Mouse (Mus musculus) embryonic facial prominence, embryonic 15.5 days (tissue): Measurements from ENCODE around the gene Krt12. TPM values are rescaled to one million over a fixed set of nuclear protein-coding genes. Genes with fewer than 3 reads are reported as not detected.

Source experiments
- ATAC-seq: fragments of 200-750 bp; cut with Nextera tagmentation; 2 replicates; pipeline ENCODE4 v1.8.0; 2017; ENCODE audit warnings: low read depth, moderate TSS enrichment; ENCODE audit not compliant: insufficient number of reproducible peaks, low FRiP score, low TSS enrichment
- H3K27ac ChIP-seq: fragments of 300-500 bp; sonication (generic); replicated peaks from 2 replicates; pipeline ENCODE4 v1.5.1; 2015; ENCODE audit warnings: mild to moderate bottlenecking, inconsistent platforms
- H3K27me3 ChIP-seq: fragments of 300-500 bp; sonication (generic); 2 replicates; pipeline ENCODE4 v1.6.1; 2015; ENCODE audit warnings: inconsistent platforms
- H3K36me3 ChIP-seq: fragments of 300-500 bp; sonication (generic); 2 replicates; pipeline ENCODE4 v1.6.1; 2015; ENCODE audit warnings: mild to moderate bottlenecking, inconsistent platforms
- H3K4me1 ChIP-seq: fragments of 300-500 bp; sonication (generic); 2 replicates; pipeline ENCODE4 v1.6.1; 2015; ENCODE audit warnings: inconsistent platforms
- H3K4me2 ChIP-seq: fragments of 300-500 bp; sonication (generic); replicated peaks from 2 replicates; pipeline ENCODE4 v1.6.1; 2015; ENCODE audit warnings: mild to moderate bottlenecking, inconsistent platforms
- H3K4me3 ChIP-seq: fragments of 300-500 bp; sonication (generic); replicated peaks from 2 replicates; pipeline ENCODE4 v1.5.1; 2015; ENCODE audit warnings: mild to moderate bottlenecking, inconsistent platforms
- H3K9ac ChIP-seq: fragments of 300-500 bp; sonication (generic); 2 replicates; pipeline ENCODE4 v1.6.1; 2015; ENCODE audit warnings: inconsistent platforms
- H3K9me3 ChIP-seq: fragments of 300-500 bp; sonication (generic); replicated peaks from 2 replicates; pipeline ENCODE4 v1.6.1; 2016; ENCODE audit warnings: inconsistent platforms
- WGBS: fragments of 180-500 bp; shearing (Covaris S2); methylation state at CpG from one replicate; pipeline ENCODE4 v1.1.7; 2015; 5-methylcytosine and 5-hydroxymethylcytosine counted together
- polyA plus RNA-seq: library from polyadenylated mRNA; unstranded; fragments of >200 nt; fragmentation: Nextera tagmentation; extraction: Ambion mirVana; gene quantifications from 2 replicates; pipeline ENCODE4 v1.2.1, GENCODE M21; 2015

Krt12 gene
- polyA plus RNA-seq, 1 experiment from 2014 or later, result 0.24 TPM

- H3K36me3 ChIP-seq, result no peaks in the 10 kb centered on the region
- H3K9me3 ChIP-seq, result no peaks in the 10 kb centered on the region
- H3K27me3 ChIP-seq, result peaks cover 6% of the 10 kb centered on the region; the same call in 1 of the 2 replicates
- H3K9ac ChIP-seq, result no peak overlapping the region
- H3K4me2 ChIP-seq, result no peak overlapping the region
- no peak overlapping the region; the same call in 1 of the 2 replicates for H3K27ac ChIP-seq
- H3K4me3 ChIP-seq, result no peak overlapping the region
- 48% methylated on average over 8 of the region's 8 CpGs for WGBS
- no peaks in the 10 kb centered on the region for H3K4me1 ChIP-seq
- ATAC-seq, result no peak
Observed at GRCm38 (mm10) chr11:99398832-99399231, 23.2 kb downstream of the Krt12 start.

GRCm38 (mm10) chr11:99398084-99398483 is 24.0 kb downstream of the Krt12 start:
- ATAC-seq, result no peak

GRCm38 (mm10) chr11:99396661-99397060 is 25.4 kb downstream of the Krt12 start:
- Histone ChIP-seq H3K4me1 (no peaks in the 10 kb centered on the region), H3K27ac (no peak overlapping the region), H3K9me3 (no peaks in the 10 kb centered on the region), H3K9ac (no peak overlapping the region), H3K4me2 (no peak overlapping the region), H3K27me3 (peaks cover 6% of the 10 kb centered on the region; the same call in 1 of the 2 replicates), H3K36me3 (no peaks in the 10 kb centered on the region), H3K4me3 (no peak overlapping the region)
- 83% methylated on average over 2 of the region's 2 CpGs for WGBS
- no peak for ATAC-seq

More at GRCm38 (mm10) chr11:99398084-99398483, 24.0 kb downstream of the Krt12 start:
- Histone ChIP-seq H3K36me3 (no peaks in the 10 kb centered on the region), H3K4me3 (no peak overlapping the region), H3K4me2 (no peak overlapping the region), H3K9ac (no peak overlapping the region), H3K27me3 (peaks cover 6% of the 10 kb centered on the region; the same call in 1 of the 2 replicates), H3K9me3 (no peaks in the 10 kb centered on the region), H3K27ac (no peak overlapping the region), H3K4me1 (no peaks in the 10 kb centered on the region)
- 75% methylated on average over 3 of the region's 3 CpGs for whole genome bisulfite sequencing

GRCm38 (mm10) chr11:99396034-99396433 is 26.0 kb downstream of the Krt12 start:
- Histone ChIP-seq H3K9ac (no peak overlapping the region), H3K4me1 (no peaks in the 10 kb centered on the region), H3K4me3 (no peak overlapping the region), H3K27me3 (peaks cover 6% of the 10 kb centered on the region; the same call in 1 of the 2 replicates), H3K27ac (no peak overlapping the region), H3K9me3 (no peaks in the 10 kb centered on the region), H3K36me3 (no peaks in the 10 kb centered on the region), H3K4me2 (no peak overlapping the region)
- 34% methylated on average over 3 of the region's 3 CpGs for WGBS
- ATAC-seq, result no peak

- H3K27ac ChIP-seq, result 0 out of 2 replicates have a peak overlapping the region, but pooled peaks have one; percentile 45
- 73% methylated on average over 10 of the region's 10 CpGs for WGBS
- no peaks in the 10 kb centered on the region for H3K36me3 ChIP-seq
- H3K4me2 ChIP-seq, result no peak overlapping the region
- H3K27me3 ChIP-seq, result no peaks in the 10 kb centered on the region
- no peak overlapping the region for H3K4me3 ChIP-seq
- no peak for ATAC-seq
- H3K9me3 ChIP-seq, result no peaks in the 10 kb centered on the region
- H3K4me1 ChIP-seq, result no peaks in the 10 kb centered on the region
- no peak overlapping the region for H3K9ac ChIP-seq
Observed at GRCm38 (mm10) chr11:99392492-99392891, 29.6 kb downstream of the Krt12 start.

GRCm38 (mm10) chr11:99391375-99391774 is 30.7 kb downstream of the Krt12 start:
- WGBS, result 52% methylated on average over 6 of the region's 6 CpGs
- no peak overlapping the region for H3K4me3 ChIP-seq
- peaks cover 7% of the 10 kb centered on the region for H3K4me1 ChIP-seq
- H3K9ac ChIP-seq, result no peak overlapping the region
- peak overlapping the region; percentile 45 for H3K27ac ChIP-seq
- no peaks in the 10 kb centered on the region for H3K27me3 ChIP-seq
- no peaks in the 10 kb centered on the region for H3K9me3 ChIP-seq
- no peak overlapping the region for H3K4me2 ChIP-seq
- ATAC-seq, result no peak
- H3K36me3 ChIP-seq, result no peaks in the 10 kb centered on the region

- no peaks in the 10 kb centered on the region for H3K27me3 ChIP-seq
- H3K9me3 ChIP-seq, result no peaks in the 10 kb centered on the region
- H3K4me2 ChIP-seq, result no peak overlapping the region
- peaks cover 7% of the 10 kb centered on the region for H3K4me1 ChIP-seq
- WGBS, result 61% methylated on average over 7 of the region's 7 CpGs
- H3K27ac ChIP-seq, result peak overlapping the region; percentile 45
- no peak for ATAC-seq
- no peak overlapping the region for H3K9ac ChIP-seq
- H3K36me3 ChIP-seq, result no peaks in the 10 kb centered on the region
- H3K4me3 ChIP-seq, result no peak overlapping the region
Observed at GRCm38 (mm10) chr11:99390866-99391265, 31.2 kb downstream of the Krt12 start.

GRCm38 (mm10) chr11:99389264-99389663 is 32.8 kb downstream of the Krt12 start, which contains the start of gene Krt10:
Gene Krt10, minus strand, starts transcription at chr11:99389364.
- ATAC-seq, result no peak
- peak within 1 kb of the TSS; percentile 4; the same call in 1 of the 2 replicates for H3K4me3 ChIP-seq
- H3K27ac ChIP-seq, result no peak within 1 kb of the TSS
- H3K4me2 ChIP-seq, result no peak within 1 kb of the TSS
- WGBS, result 65% methylated on average over 4 of the region's 4 CpGs
- H3K9me3 ChIP-seq, result no peaks in the 10 kb centered on the region
- no peak within 1 kb of the TSS for H3K9ac ChIP-seq
- no peaks in the 10 kb centered on the region for H3K36me3 ChIP-seq
- H3K4me1 ChIP-seq, result peaks cover 7% of the 10 kb centered on the region
- H3K27me3 ChIP-seq, result no peaks in the 10 kb centered on the region

GRCm38 (mm10) chr11:99388661-99389060 is 33.4 kb downstream of the Krt12 start:
- Histone ChIP-seq H3K4me3 (peak overlapping the region; percentile 4; the same call in 1 of the 2 replicates), H3K27me3 (no peaks in the 10 kb centered on the region), H3K9ac (no peak overlapping the region), H3K4me2 (no peak overlapping the region), H3K36me3 (no peaks in the 10 kb centered on the region), H3K27ac (no peak overlapping the region), H3K4me1 (peaks cover 7% of the 10 kb centered on the region), H3K9me3 (no peaks in the 10 kb centered on the region)
- WGBS, result 87% methylated on average over 18 of the region's 18 CpGs
- ATAC-seq, result no peak

- peak; percentile 81 for ATAC-seq
- under 1% methylated on average over 71 of the region's 71 CpGs for WGBS
- H3K4me3 ChIP-seq, result peak overlapping the region; percentile 63
Observed at GRCm38 (mm10) chr11:99385813-99386721, 36.0 kb downstream of the Krt12 start.

GRCm38 (mm10) chr11:99379568-99379967 is 42.5 kb downstream of the Krt12 start:
- H3K36me3 ChIP-seq, result no peaks in the 10 kb centered on the region
- ATAC-seq, result no peak
- H3K27me3 ChIP-seq, result peaks cover 3% of the 10 kb centered on the region; the same call in 1 of the 2 replicates
- no peaks in the 10 kb centered on the region for H3K4me1 ChIP-seq
- H3K9ac ChIP-seq, result no peak overlapping the region
- H3K4me2 ChIP-seq, result no peak overlapping the region
- H3K27ac ChIP-seq, result no peak overlapping the region
- no peaks in the 10 kb centered on the region for H3K9me3 ChIP-seq
- H3K4me3 ChIP-seq, result no peak overlapping the region
- 10% methylated on average over 5 of the region's 5 CpGs for WGBS

More at GRCm38 (mm10) chr11:99385813-99386721, 36.0 kb downstream of the Krt12 start:
- peak overlapping the region; percentile 72 for H3K9ac ChIP-seq
- H3K4me2 ChIP-seq, result peak overlapping the region; percentile 66
- H3K4me1 ChIP-seq, result peaks cover 7% of the 10 kb centered on the region
- no peaks in the 10 kb centered on the region for H3K9me3 ChIP-seq
- H3K36me3 ChIP-seq, result no peaks in the 10 kb centered on the region
- H3K27me3 ChIP-seq, result peaks cover 3% of the 10 kb centered on the region; the same call in 1 of the 2 replicates
- H3K27ac ChIP-seq, result peak overlapping the region; percentile 99
